In the genomic region with DNA sequence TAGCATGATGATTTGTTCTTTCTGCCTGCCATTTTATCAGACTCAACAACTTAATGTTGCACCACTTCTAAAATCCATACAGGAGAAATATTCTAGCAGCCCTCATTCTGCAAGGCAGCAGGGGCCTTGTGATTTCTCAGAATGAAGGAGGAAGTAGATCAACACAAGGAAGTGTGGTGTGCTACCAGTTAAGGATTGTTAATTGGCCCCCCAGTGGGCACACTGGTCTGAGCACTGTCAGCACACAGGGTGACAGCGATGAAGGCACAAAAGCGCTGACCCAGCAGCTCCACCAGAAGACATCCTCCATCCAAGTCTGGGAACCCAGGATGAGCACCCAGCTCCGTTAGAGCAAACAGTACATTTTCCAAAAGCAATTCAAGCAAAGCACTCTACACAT, we compare ENCODE assay signal across 22 mouse cellular contexts.
"Had no signal": no experiment of that assay in that cellular context is flagged by ENCODE, and none has a peak within 500 bp of the region (broad histone marks: within the 10 kb centered on the region; RNA-seq: fewer than 3 reads in every experiment).

No protein-coding gene starts in this region.

- H3K4me3 ChIP-seq: limb, embryonic 12.5 days; limb, embryonic 15.5 days; megakaryocyte, embryonic 14.5 days; midbrain, embryonic 10.5 days; midbrain, embryonic 13.5 days; myocyte; neural tube, embryonic 13.5 days; stomach, embryonic 15.5 days had no signal

- ATAC-seq: intestine, postnatal 0 days; liver, postnatal 0 days; midbrain, embryonic 13.5 days; midbrain, embryonic 16.5 days had no signal

- H3K9ac ChIP-seq: limb, embryonic 12.5 days; limb, embryonic 15.5 days; liver, embryonic 14.5 days; liver, postnatal 0 days; midbrain, embryonic 13.5 days; neural tube, embryonic 13.5 days; stomach, embryonic 15.5 days had no signal

- H3K27ac ChIP-seq: limb, embryonic 12.5 days; limb, embryonic 15.5 days; liver, embryonic 14.5 days; macrophage; midbrain, embryonic 10.5 days; midbrain, embryonic 13.5 days; neural tube, embryonic 13.5 days; stomach, embryonic 15.5 days had no signal

- H3K36me3 ChIP-seq: limb, embryonic 12.5 days; limb, embryonic 15.5 days; midbrain, embryonic 10.5 days; midbrain, embryonic 13.5 days; neural tube, embryonic 13.5 days; stomach, embryonic 15.5 days had no signal

- H3K9me3 ChIP-seq: limb, embryonic 12.5 days; limb, embryonic 15.5 days; megakaryocyte, embryonic 14.5 days; midbrain, embryonic 10.5 days; midbrain, embryonic 13.5 days; neural tube, embryonic 13.5 days; stomach, embryonic 15.5 days had no signal

- H3K4me1 ChIP-seq: limb, embryonic 12.5 days; limb, embryonic 15.5 days; megakaryocyte, embryonic 14.5 days; midbrain, embryonic 10.5 days; neural tube, embryonic 13.5 days; stomach, embryonic 15.5 days had no signal

- H3K27me3 ChIP-seq: limb, embryonic 12.5 days; limb, embryonic 15.5 days; megakaryocyte, embryonic 14.5 days; midbrain, embryonic 13.5 days; neural tube, embryonic 13.5 days; stomach, embryonic 15.5 days had no signal

- DNase-seq: kidney, adult 2 months; kidney, postnatal 10 days; kidney, postnatal 36 days; left cerebral cortex, postnatal 4 days; liver, postnatal 0 days; retina, postnatal 1 day; right cerebral cortex, postnatal 25 days; spleen, adult 18-20 months; thymus, postnatal 36 days had no signal

- H3K4me2 ChIP-seq: limb, embryonic 12.5 days; limb, embryonic 15.5 days; liver, embryonic 11.5 days; midbrain, embryonic 13.5 days; neural tube, embryonic 13.5 days; stomach, embryonic 15.5 days had no signal
